Mouse (Mus musculus) c-Kit-positive CD71-positive TER-119-positive erythroid progenitor cells, embryonic 14.5 days (primary cell): ENCODE measurements at regions not wholly inside any gene's neighbourhood (a gene's known extent, or its start where the extent isn't known, plus 50 kb on each side); places are given as distances from the start of the nearest gene placed in this dataset.

Source experiments
- DNase-seq: peaks from one replicate; pipeline ENCODE4 v3.0.0-alpha.2; 2013; ENCODE audit warnings: low spot score

DNA sequence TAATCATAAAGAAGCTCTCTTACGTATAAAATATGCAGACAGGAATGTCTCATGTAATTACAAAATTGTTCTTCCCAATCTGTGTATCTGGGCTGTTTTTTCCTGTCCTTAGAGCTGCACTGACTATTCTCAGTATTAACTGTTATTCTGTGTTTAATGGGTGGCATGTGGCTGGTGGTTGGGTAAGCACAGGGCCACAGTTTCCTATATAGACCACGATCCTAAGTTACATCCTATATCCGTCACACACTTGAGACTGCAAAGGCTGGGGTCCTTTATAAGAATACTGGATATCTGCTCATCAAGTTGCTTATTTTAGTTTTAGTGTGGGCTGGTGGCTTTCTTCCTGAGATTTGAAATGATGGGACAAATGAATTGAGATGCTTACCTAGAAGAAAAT is 159.0 kb downstream of the Sox4 start:
- no peak for DNase-seq

- DNase-seq: no peak
Observed at GRCm38 (mm10) chr13:28793166-28793935, 160.2 kb downstream of the Sox4 start.

- no peak for DNase-seq
Observed at GRCm38 (mm10) chr13:28792461-28793165, 160.9 kb downstream of the Sox4 start.

DNA sequence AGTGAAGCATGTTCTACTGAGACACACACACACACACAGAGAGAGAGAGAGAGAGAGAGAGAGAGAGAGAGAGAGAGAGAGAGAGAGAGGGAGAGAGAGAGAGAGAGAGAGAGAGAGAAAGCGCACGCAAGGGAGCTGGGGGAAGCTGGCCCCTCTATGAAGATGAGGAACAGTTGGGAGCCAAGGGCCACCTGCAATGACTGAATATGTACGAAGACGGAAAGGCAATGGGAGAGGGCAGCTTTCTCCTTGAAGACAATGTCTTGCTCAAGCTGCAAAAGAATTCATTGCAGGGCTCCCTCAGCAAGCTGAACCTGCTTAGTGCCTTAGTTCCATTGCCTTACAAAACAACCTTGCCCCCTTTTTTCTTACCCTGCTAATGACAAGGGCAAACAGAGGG is 163.1 kb downstream of the Sox4 start:
- no peak for DNase-seq

DNA sequence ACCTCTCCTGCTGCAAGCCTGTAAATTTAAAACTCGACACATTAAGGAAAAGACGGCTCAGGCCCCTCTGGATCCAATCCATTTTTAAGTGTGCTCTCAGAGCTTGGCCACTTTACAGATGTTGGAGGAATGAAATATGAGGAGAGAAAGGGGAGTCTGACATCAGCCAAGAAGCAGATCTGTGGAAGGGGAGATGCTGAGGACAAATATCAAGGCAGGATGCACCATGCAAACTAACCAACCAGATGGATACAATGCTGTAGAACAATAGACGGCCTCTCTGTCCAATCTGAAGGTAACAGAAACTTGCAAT is 166.2 kb downstream of the Sox4 start:
- no peak for DNase-seq

- DNase-seq: no peak
Observed at GRCm38 (mm10) chr13:28786629-28787330, 166.7 kb downstream of the Sox4 start.

- no peak for DNase-seq
Observed at GRCm38 (mm10) chr13:28782497-28783246, 170.8 kb downstream of the Sox4 start.

- DNase-seq: no peak
Observed at GRCm38 (mm10) chr13:28782081-28782480, 171.4 kb downstream of the Sox4 start.

DNA sequence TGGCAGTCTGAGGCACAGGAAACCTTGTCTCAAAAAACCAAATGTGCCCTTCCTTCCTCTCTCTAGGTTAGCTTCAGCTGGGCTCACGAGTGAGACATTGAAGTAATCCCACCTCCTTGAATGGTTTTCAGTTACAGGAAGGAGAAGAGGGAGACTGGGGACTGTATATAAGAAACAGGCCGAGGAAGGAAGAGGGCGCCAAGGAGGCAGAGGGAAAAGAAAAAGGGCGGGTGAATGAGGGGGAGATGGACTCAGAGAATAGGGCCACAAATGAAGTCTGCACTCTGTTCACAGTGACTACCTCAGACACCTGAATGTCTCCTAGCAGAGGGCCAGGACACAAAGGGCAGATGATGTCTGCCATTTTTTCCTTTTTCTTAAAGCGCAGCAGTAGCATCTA is 171.9 kb downstream of the Sox4 start:
- DNase-seq: no peak

DNA sequence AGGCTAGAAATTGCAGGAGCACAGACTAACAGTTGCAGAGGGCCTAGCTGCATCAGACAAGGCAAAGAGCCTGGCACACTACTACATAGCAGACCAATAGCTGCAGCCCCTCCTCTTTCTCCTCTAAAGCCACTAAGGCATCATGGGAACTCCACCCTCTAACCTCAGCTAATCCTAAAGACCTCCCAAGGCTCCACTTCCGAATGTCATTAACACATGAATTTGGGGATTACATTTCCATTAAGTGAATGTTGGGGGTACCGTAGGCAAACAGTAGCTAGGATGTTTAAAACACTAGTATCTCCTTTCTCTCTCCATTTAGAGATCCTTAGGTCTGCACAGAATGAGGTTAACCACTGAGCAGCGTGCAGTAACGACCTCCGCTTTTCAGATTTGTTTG is 173.1 kb downstream of the Sox4 start:
- no peak for DNase-seq

DNA sequence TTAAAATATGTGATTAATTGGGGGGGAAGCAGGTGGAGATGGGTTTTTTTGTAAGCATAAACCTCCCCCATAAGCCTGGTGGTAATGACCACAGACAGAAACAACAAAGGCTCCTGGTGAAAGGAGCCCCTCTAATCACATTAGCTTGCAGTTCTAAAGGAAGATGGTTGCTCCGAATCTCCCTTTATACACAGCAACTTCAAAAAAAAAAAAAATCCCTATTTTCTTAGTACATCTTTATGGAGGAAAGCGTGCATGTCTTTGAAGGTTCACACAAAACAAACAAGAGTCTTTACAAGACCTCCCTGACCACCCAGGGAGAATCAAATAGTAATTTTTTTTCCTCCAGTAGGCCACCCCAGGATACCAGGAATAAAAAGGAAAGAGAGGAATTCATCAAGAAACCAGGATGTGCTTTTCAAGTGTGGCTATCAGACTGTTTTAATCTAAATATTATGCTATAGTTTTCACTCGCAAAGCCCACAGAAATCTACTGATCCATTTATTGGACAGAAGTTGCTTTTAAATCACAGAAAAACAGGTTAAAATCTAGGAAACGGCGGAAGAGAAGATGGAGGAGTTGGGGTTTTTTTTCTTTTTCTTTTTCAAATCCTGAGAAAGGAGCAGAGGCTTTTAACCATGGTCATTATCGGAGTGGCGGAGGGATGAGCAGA is 178.2 kb downstream of the Sox4 start:
- no peak for DNase-seq

DNA sequence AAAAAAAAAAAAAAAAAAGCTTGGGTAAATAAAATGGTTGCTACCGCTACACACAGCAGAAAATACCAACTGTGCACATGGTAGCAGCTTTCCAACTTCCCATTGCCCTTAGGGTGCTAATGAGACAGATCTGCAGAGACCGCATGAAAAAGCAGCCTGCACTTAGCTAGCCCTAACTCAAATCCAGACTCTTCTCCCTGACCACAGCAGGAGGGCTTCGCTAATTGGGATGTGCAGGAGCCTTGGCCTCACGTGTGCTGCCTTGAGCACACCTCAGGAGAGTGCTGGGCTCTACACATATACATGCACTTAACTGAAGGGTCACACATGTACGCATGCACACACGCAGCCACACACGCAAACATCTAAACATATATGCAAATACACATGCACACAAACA is 178.9 kb downstream of the Sox4 start:
- no peak for DNase-seq

GRCm38 (mm10) chr13:28773466-28773865 is 180.0 kb downstream of the Sox4 start:
- DNase-seq: no peak

DNA sequence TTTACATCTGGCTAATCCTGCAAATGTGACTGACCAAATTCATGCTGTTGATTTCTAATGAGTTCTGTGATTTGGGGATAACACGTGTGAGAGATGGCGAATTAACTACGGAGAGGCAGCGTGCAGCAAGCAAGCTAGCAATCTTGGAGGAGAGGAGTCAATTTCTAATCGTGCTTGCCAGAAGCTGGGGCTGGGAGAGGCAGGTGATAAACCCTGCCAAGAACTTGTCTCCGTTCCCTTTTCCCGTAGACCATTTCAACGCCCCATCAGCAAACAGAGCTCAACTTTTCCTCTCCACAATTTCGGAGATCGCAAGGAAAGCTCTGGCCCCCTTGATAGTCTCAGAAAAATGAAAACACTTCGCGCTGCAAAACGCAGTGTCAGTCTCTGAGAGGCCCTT is 183.0 kb downstream of the Sox4 start:
- no peak for DNase-seq

GRCm38 (mm10) chr13:28770018-28770417 is 183.5 kb downstream of the Sox4 start:
- DNase-seq: no peak

DNA sequence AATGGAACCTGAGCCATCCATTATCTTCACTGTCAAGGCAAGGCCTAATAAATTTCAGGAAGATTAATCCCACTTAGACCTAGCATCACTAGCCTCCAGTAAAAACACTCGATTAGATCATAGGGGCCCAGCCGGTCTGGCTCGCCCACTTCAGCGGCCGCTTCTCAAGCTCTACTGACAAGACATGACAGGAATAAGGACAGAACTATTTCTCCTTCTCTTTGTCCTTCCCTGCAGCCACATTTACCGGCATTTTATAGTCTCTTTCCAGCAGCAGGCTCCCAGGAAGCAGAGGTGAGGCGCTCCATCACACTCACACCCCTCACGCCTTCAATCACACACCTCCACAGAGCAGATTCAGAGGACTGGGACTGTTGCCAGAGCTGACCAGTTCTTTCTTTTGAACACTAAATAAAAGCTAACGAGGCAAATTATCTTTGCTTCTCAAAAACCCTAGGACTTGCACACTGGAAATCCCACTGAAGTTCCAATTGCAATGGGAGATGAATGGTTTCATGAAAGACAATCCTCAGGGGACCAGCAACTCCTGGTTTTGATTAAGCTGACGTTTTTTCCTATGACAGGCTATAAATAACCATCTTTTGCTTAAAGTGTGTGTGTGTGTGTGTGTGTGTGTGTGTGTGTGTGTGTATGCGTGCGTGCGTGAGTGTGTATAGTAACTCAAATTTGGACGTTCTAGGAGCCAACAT is 184.6 kb downstream of the Sox4 start:
- no peak for DNase-seq

GRCm38 (mm10) chr13:28762555-28762954 is 191.0 kb downstream of the Sox4 start:
- no peak for DNase-seq

DNA sequence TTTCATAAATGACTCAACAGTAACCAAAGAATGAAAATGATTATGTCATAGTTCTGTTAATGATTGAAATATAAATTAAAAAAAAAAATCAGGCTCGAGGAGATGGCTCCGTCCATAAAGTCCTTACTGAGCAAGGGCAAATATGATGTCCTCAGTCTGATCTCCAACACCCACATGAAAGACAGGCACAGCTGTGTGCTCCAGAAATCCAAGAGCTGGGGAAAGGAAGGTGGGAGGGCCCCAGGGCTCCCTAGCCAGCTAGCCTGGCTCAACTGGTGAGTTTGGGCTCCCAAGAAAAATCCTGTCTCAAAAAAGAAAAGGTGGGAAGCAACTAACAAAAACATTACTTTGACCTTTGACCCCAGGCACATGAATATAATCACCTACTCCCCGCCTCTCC is 194.5 kb downstream of the Sox4 start:
- no peak for DNase-seq

- DNase-seq: no peak
Observed at GRCm38 (mm10) chr13:28757846-28758522, 195.5 kb downstream of the Sox4 start.

DNA sequence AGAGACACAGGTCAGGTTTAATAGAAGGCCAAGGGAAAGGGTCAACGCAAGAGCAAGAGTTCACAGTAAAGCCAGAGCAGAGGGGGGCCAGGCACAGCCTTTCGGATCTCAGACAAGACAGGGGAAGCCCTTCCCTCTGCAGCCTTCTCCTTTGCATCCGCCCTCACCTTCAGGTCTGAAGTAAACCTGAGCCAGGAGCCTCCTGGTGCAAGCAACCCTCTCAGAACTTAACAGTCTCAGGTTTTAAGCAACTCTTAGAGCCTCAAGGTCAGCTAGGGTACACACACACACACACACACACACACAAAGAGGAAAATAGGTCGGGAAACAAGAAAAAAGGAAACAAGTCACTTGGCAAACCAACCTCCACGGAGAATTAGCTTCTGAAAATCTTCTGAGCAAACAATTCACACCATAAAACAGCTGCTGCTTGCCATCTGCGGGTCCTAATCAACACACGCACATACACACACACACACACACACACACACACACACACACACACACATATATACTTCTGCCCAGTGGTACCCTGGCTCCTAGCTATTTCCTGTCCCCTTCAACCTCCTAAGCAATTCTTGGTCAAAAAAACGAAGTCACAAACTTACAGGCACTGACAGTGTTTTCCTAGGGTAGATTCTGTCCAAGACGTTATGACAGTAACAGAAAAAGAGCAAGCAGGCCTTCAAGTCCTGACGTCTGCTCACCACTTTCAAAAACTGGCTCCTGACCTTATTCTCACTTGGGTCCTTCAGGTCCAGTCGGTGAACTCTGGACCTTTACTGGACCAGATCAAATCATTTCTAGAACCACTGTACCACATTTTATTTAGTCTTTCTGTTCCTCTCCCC is 196.4 kb downstream of the Sox4 start:
- DNase-seq: no peak
